Mouse (Mus musculus) intestine, embryonic 14.5 days (tissue): ENCODE data around the gene Kalrn. TPM values are rescaled to one million over a fixed set of nuclear protein-coding genes. Genes with fewer than 3 reads are reported as not detected.

Source experiments
- ATAC-seq: fragments of 200-750 bp; cut with Nextera tagmentation; replicated peaks from 2 replicates; pipeline ENCODE4 v1.8.0; 2017; ENCODE audit warnings: low read depth, moderate number of reproducible peaks, moderate TSS enrichment, moderate library complexity; ENCODE audit not compliant: low FRiP score, low TSS enrichment
- DNase-seq: peaks from one replicate; pipeline ENCODE4 v3.0.0-alpha.2; 2018; ENCODE audit warnings: low spot score
- H3K27ac ChIP-seq: fragments of 300-500 bp; sonication (generic); 2 replicates; pipeline ENCODE4 v1.5.1; 2014; ENCODE audit warnings: low read depth, mild to moderate bottlenecking, control low read depth
- H3K27me3 ChIP-seq: fragments of 300-500 bp; sonication (generic); replicated peaks from 2 replicates; pipeline ENCODE4 v1.6.1; 2014; ENCODE audit warnings: low read length, control low read depth; ENCODE audit not compliant: control insufficient read depth, insufficient read depth
- H3K36me3 ChIP-seq: fragments of 300-500 bp; sonication (generic); 2 replicates; pipeline ENCODE4 v1.6.1; 2014; ENCODE audit warnings: low read length, control low read depth; ENCODE audit not compliant: control insufficient read depth, insufficient read depth
- H3K4me1 ChIP-seq: fragments of 300-500 bp; sonication (generic); replicated peaks from 2 replicates; pipeline ENCODE4 v1.6.1; 2014; ENCODE audit warnings: low read length, control low read depth, mixed read lengths; ENCODE audit not compliant: control insufficient read depth, insufficient read depth
- H3K4me2 ChIP-seq: fragments of 300-500 bp; sonication (generic); 2 replicates; pipeline ENCODE4 v1.6.1; 2014; ENCODE audit warnings: low read length
- H3K4me3 ChIP-seq: fragments of 300-500 bp; sonication (generic); 2 replicates; pipeline ENCODE4 v1.5.1; 2014; ENCODE audit warnings: low read depth, low read length, control low read depth, mixed read lengths
- H3K9ac ChIP-seq: fragments of 300-500 bp; sonication (generic); 2 replicates; pipeline ENCODE4 v1.6.1; 2014; ENCODE audit warnings: mild to moderate bottlenecking, low read length
- H3K9me3 ChIP-seq: fragments of 300-500 bp; sonication (generic); 2 replicates; pipeline ENCODE4 v1.6.1; 2016; ENCODE audit warnings: low read length, control low read depth; ENCODE audit not compliant: control insufficient read depth
- WGBS: fragments of 180-500 bp; shearing (Covaris S2); extraction: QIAGEN DNeasy Blood & Tissue Kit; methylation state at CpG from one replicate; pipeline ENCODE4 v1.1.7; 2014; 5-methylcytosine and 5-hydroxymethylcytosine counted together
- polyA plus RNA-seq: library from polyadenylated mRNA; unstranded; fragments of >200 nt; fragmentation: Nextera tagmentation; extraction: Ambion mirVana; gene quantifications from 2 replicates; pipeline ENCODE4 v1.2.1, GENCODE M21; 2014

Kalrn gene
- polyA plus RNA-seq, 1 experiment from 2014 or later = 20.1 TPM

GRCm38 (mm10) chr16:34525866-34526265, 47.5 kb downstream of the Kalrn start:
- WGBS = 74% methylated on average over 8 of the region's 8 CpGs
- H3K4me2 ChIP-seq = no peak overlapping the region
- peaks cover 40% of the 10 kb centered on the region for H3K4me1 ChIP-seq
- no peaks in the 10 kb centered on the region for H3K9me3 ChIP-seq
- no peak overlapping the region; the same call in 1 of the 2 replicates for H3K27ac ChIP-seq
- DNase-seq (no peak), ATAC-seq (no peak)
- H3K36me3 ChIP-seq = no peaks in the 10 kb centered on the region
- H3K4me3 ChIP-seq = no peak overlapping the region
- no peaks in the 10 kb centered on the region for H3K27me3 ChIP-seq
- H3K9ac ChIP-seq = no peak overlapping the region

GRCm38 (mm10) chr16:34525205-34525604, 48.1 kb downstream of the Kalrn start:
- Histone ChIP-seq H3K9me3 (no peaks in the 10 kb centered on the region), H3K4me1 (peaks cover 40% of the 10 kb centered on the region), H3K27me3 (no peaks in the 10 kb centered on the region), H3K4me2 (no peak overlapping the region), H3K36me3 (no peaks in the 10 kb centered on the region), H3K27ac (peak overlapping the region; percentile 16; the same call in 1 of the 2 replicates), H3K9ac (no peak overlapping the region), H3K4me3 (no peak overlapping the region)
- ATAC-seq = no peak
- 34% methylated on average over 3 of the region's 3 CpGs for WGBS
- no peak for DNase-seq

GRCm38 (mm10) chr16:34521061-34521460, 52.3 kb downstream of the Kalrn start:
- H3K4me1 ChIP-seq = peaks cover 16% of the 10 kb centered on the region
- no peak overlapping the region for H3K4me2 ChIP-seq
- no peak overlapping the region for H3K9ac ChIP-seq
- H3K36me3 ChIP-seq = no peaks in the 10 kb centered on the region
- no peak for ATAC-seq
- 85% methylated on average over 5 of the region's 5 CpGs for WGBS
- no peak overlapping the region for H3K4me3 ChIP-seq
- no peaks in the 10 kb centered on the region for H3K9me3 ChIP-seq
- no peaks in the 10 kb centered on the region for H3K27me3 ChIP-seq
- no peak for DNase-seq
- no peak overlapping the region for H3K27ac ChIP-seq

- H3K27ac ChIP-seq = peak overlapping the region; percentile 74
- no peak overlapping the region for H3K9ac ChIP-seq
- no peaks in the 10 kb centered on the region for H3K9me3 ChIP-seq
- H3K4me2 ChIP-seq = no peak overlapping the region
- no peak overlapping the region for H3K4me3 ChIP-seq
- 76% methylated on average over 12 of the region's 12 CpGs for WGBS
- H3K4me1 ChIP-seq = peaks cover 19% of the 10 kb centered on the region
- H3K36me3 ChIP-seq = no peaks in the 10 kb centered on the region
- DNase-seq = no peak
- no peaks in the 10 kb centered on the region for H3K27me3 ChIP-seq
- no peak for ATAC-seq
Measured at GRCm38 (mm10) chr16:34516891-34517398, 56.4 kb downstream of the Kalrn start.

GRCm38 (mm10) chr16:34515485-34515884, 57.8 kb downstream of the Kalrn start:
- peaks cover 19% of the 10 kb centered on the region for H3K4me1 ChIP-seq
- H3K9me3 ChIP-seq = no peaks in the 10 kb centered on the region
- no peaks in the 10 kb centered on the region for H3K27me3 ChIP-seq
- peak overlapping the region; percentile 74; the same call in 1 of the 2 replicates for H3K27ac ChIP-seq
- WGBS = 58% methylated on average over 4 of the region's 4 CpGs
- H3K36me3 ChIP-seq = no peaks in the 10 kb centered on the region
- no peak overlapping the region for H3K4me2 ChIP-seq
- H3K4me3 ChIP-seq = no peak overlapping the region
- DNase-seq (no peak), ATAC-seq (no peak)
- no peak overlapping the region for H3K9ac ChIP-seq

GRCm38 (mm10) chr16:34513956-34514593, 59.3 kb downstream of the Kalrn start:
- H3K9ac ChIP-seq = no peak overlapping the region
- no peaks in the 10 kb centered on the region for H3K36me3 ChIP-seq
- ATAC-seq (no peak), DNase-seq (no peak)
- H3K9me3 ChIP-seq = no peaks in the 10 kb centered on the region
- no peak overlapping the region for H3K4me2 ChIP-seq
- H3K27ac ChIP-seq = 0 out of 2 replicates have a peak overlapping the region, but pooled peaks have one; percentile 74
- H3K27me3 ChIP-seq = no peaks in the 10 kb centered on the region
- no peak overlapping the region for H3K4me3 ChIP-seq
- WGBS = 52% methylated on average over 13 of the region's 13 CpGs
- peaks cover 19% of the 10 kb centered on the region for H3K4me1 ChIP-seq

GRCm38 (mm10) chr16:34512326-34512725, 61.0 kb downstream of the Kalrn start:
- H3K36me3 ChIP-seq = no peaks in the 10 kb centered on the region
- H3K4me2 ChIP-seq = no peak overlapping the region
- no peaks in the 10 kb centered on the region for H3K27me3 ChIP-seq
- H3K4me1 ChIP-seq = peaks cover 19% of the 10 kb centered on the region
- H3K4me3 ChIP-seq = no peak overlapping the region
- no peak overlapping the region for H3K9ac ChIP-seq
- 85% methylated on average over 4 of the region's 4 CpGs for WGBS
- no peak for ATAC-seq
- DNase-seq = no peak
- no peaks in the 10 kb centered on the region for H3K9me3 ChIP-seq
- H3K27ac ChIP-seq = no peak overlapping the region

- H3K4me1 ChIP-seq = no peaks in the 10 kb centered on the region
- H3K4me3 ChIP-seq = no peak overlapping the region
- no peak for DNase-seq
- H3K27me3 ChIP-seq = no peaks in the 10 kb centered on the region
- 86% methylated on average over 1 of the region's 1 CpGs for WGBS
- ATAC-seq = no peak
- H3K9ac ChIP-seq = no peak overlapping the region
- H3K4me2 ChIP-seq = no peak overlapping the region
- H3K9me3 ChIP-seq = no peaks in the 10 kb centered on the region
- no peak overlapping the region for H3K27ac ChIP-seq
- H3K36me3 ChIP-seq = no peaks in the 10 kb centered on the region
Measured at GRCm38 (mm10) chr16:34508125-34508524, 65.2 kb downstream of the Kalrn start.

GRCm38 (mm10) chr16:34506048-34506447, 67.3 kb downstream of the Kalrn start:
- H3K36me3 ChIP-seq = no peaks in the 10 kb centered on the region
- WGBS = 84% methylated on average over 2 of the region's 2 CpGs
- no peak for DNase-seq
- ATAC-seq = no peak
- no peaks in the 10 kb centered on the region for H3K9me3 ChIP-seq
- H3K4me3 ChIP-seq = no peak overlapping the region
- peaks cover 4% of the 10 kb centered on the region for H3K4me1 ChIP-seq
- no peaks in the 10 kb centered on the region for H3K27me3 ChIP-seq
- no peak overlapping the region for H3K27ac ChIP-seq
- no peak overlapping the region for H3K4me2 ChIP-seq
- H3K9ac ChIP-seq = no peak overlapping the region
